Mouse (Mus musculus) intestine, postnatal 0 days (tissue): ENCODE results near the gene Stac2. TPM values are rescaled to one million over a fixed set of nuclear protein-coding genes. Genes with fewer than 3 reads are reported as not detected.
A peak's percentile ranks its signal among the peaks of the same experiment; 100 is the strongest.

Experiments
- ATAC-seq: fragments of 200-750 bp; cut with Nextera tagmentation; 2 replicates; pipeline ENCODE4 v1.8.0; 2017; ENCODE audit warnings: mild to moderate bottlenecking, moderate TSS enrichment, moderate library complexity
- H3K27ac ChIP-seq: fragments of 300-500 bp; sonication (generic); 2 replicates; pipeline ENCODE4 v1.5.1; 2014; ENCODE audit warnings: mild to moderate bottlenecking, low read depth, low read length, moderate library complexity
- H3K27me3 ChIP-seq: fragments of 300-500 bp; sonication (generic); replicated peaks from 2 replicates; pipeline ENCODE4 v1.6.1; 2014; ENCODE audit warnings: low read length, mixed read lengths; ENCODE audit not compliant: control insufficient read depth, insufficient read depth
- H3K36me3 ChIP-seq: fragments of 300-500 bp; sonication (generic); 2 replicates; pipeline ENCODE4 v1.6.1; 2014; ENCODE audit warnings: mild to moderate bottlenecking, moderate library complexity; ENCODE audit not compliant: control insufficient read depth, insufficient read depth
- H3K4me1 ChIP-seq: fragments of 300-500 bp; sonication (generic); replicated peaks from 2 replicates; pipeline ENCODE4 v1.6.1; 2014; ENCODE audit warnings: antibody characterized with exemption, low read length, mixed read lengths; ENCODE audit not compliant: control insufficient read depth, insufficient read depth
- H3K4me2 ChIP-seq: fragments of 300-500 bp; sonication (generic); replicated peaks from 2 replicates; pipeline ENCODE4 v1.6.1; 2014; ENCODE audit warnings: low read depth, mild to moderate bottlenecking, moderate library complexity
- H3K4me3 ChIP-seq: fragments of 300-500 bp; sonication (generic); 2 replicates; pipeline ENCODE4 v1.5.1; 2014; ENCODE audit warnings: low read depth, low read length
- H3K9ac ChIP-seq: fragments of 300-500 bp; sonication (generic); 2 replicates; pipeline ENCODE4 v1.6.1; 2014; ENCODE audit warnings: mild to moderate bottlenecking, low read depth, low read length
- H3K9me3 ChIP-seq: fragments of 300-500 bp; sonication (generic); 2 replicates; pipeline ENCODE4 v1.6.1; 2016; ENCODE audit warnings: mixed run types; ENCODE audit not compliant: control insufficient read depth
- CTCF ChIP-seq: sonication (generic); IDR thresholded peaks from 2 replicates; pipeline ENCODE4 v1.5.1; 2016; ENCODE audit warnings: low read depth, mild to moderate bottlenecking, control low read depth, antibody characterized with exemption, moderate library complexity
- WGBS: fragments of 180-500 bp; shearing (Covaris S2); extraction: QIAGEN DNeasy Blood & Tissue Kit; methylation state at CpG from one replicate; pipeline ENCODE4 v1.1.7; 2014; 5-methylcytosine and 5-hydroxymethylcytosine counted together
- polyA plus RNA-seq: library from polyadenylated mRNA; unstranded; fragments of >200 nt; fragmentation: Nextera tagmentation; extraction: Ambion mirVana; gene quantifications from 2 replicates; pipeline ENCODE4 v1.2.1, GENCODE M21; 2015

The Stac2 gene
- polyA plus RNA-seq, 1 experiment from 2014 or later: 0.13 TPM

DNA sequence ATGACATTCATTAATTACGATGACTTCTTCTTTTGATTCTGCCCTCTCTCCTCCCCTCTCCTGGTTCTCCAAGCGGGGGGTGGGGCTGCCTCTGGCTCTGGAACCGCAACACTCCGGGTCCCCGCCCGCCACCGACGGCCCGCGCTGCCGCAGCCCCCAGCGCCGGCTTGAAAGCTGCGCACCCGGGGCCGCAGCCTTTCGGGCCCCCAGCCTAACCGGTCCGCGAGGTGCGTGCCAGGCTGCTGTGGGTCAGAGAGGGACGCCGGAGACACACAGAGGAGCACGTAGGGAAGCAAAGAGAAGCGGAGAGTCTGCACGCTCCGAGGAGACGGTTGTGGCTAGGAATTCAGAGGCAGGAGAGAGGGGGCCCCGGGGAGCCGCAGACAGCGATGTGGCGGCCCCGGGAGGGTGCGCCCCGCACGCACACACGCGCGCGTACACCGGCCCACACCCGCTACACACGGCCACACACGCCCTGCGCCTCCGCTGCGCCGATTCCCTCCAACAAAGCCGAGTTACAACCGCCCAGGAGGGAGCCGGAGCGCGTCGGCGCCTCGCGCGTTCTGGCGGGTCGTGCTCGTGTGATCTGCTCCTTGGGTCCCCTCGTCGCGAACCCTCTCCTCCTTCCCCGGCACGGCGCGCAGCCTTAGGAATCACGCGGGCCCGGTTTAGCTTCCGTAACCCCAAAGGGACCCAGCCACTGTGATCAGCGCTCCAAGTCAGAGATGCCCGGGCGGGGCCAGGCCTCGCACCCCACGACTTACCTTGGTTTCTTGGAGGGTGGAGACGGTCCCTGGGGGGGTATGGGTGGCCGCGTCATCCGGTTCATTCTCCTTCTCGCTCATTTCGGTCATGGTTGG is 903 bp downstream of the Stac2 start:
- Histone ChIP-seq H3K27ac (no peak overlapping the region), H3K27me3 (peaks cover 50% of the 10 kb centered on the region), H3K4me2 (peak overlapping the region; percentile 75), H3K36me3 (no peaks in the 10 kb centered on the region), H3K4me3 (peak overlapping the region; percentile 42), H3K9me3 (no peaks in the 10 kb centered on the region), H3K4me1 (no peaks in the 10 kb centered on the region), H3K9ac (0 out of 2 replicates have a peak overlapping the region, but pooled peaks have one; percentile 7)
- no peak for TF ChIP-seq CTCF
- no peak for ATAC-seq
- WGBS: under 1% methylated on average over 83 of the region's 83 CpGs

DNA sequence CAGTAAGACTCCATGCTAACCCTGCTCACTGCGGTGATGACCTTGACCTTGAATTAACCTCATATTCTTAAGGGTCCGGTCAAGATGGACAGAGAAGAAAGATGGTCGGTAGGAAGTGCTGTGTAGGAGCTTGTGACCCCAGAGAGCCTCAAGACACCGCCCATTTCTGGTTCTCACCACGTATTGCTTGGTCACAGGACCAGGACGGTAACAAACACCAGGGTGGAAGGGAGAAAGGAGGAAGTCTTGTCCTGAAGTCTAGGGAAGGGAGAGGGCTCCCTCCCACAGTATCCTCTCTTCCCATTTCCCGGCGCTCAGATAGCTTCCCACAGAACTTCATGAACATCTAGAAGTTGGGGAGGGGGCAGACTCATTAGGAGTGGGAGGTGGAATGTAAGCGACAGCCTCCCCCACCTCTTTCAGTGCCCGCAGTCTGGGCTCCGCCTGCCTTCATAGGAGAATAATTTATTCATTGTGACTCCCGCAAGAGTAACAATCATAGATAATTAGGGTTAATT is 1.6 kb downstream of the Stac2 start:
- WGBS: 6% methylated on average over 12 of the region's 12 CpGs
- Histone ChIP-seq H3K4me1 (no peaks in the 10 kb centered on the region), H3K36me3 (no peaks in the 10 kb centered on the region), H3K27me3 (peaks cover 44% of the 10 kb centered on the region), H3K27ac (no peak overlapping the region), H3K4me3 (peak overlapping the region; percentile 42), H3K4me2 (peak overlapping the region; percentile 75; the same call in 1 of the 2 replicates), H3K9me3 (no peaks in the 10 kb centered on the region), H3K9ac (no peak overlapping the region)
- no peak for ATAC-seq
- no peak for TF ChIP-seq CTCF

DNA sequence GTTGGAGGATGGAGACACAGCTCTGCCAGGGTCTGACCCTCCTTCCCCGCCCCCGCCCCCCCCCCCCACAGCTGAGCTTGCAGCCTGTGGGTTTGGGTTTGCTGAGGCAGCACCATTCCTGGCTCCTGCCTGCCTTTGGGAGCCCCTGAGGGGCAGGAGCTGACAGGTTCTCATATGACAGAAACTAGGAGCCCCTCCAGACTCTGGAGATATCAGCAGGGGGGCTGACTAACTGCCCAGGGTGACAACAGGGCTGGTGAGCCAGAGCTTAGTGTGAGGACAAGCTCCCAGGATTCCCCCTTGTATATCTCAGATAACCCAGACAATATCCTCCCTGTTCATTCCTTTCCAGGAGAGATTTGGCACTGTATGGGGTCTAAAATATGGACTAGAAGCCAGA is 2.3 kb downstream of the Stac2 start:
- Histone ChIP-seq H3K27me3 (peaks cover 44% of the 10 kb centered on the region), H3K4me1 (no peaks in the 10 kb centered on the region), H3K36me3 (no peaks in the 10 kb centered on the region), H3K4me2 (no peak overlapping the region), H3K4me3 (no peak overlapping the region), H3K9ac (no peak overlapping the region), H3K27ac (no peak overlapping the region), H3K9me3 (no peaks in the 10 kb centered on the region)
- 40% methylated on average over 1 of the region's 2 CpGs for WGBS
- TF ChIP-seq CTCF: no peak
- ATAC-seq: no peak

DNA sequence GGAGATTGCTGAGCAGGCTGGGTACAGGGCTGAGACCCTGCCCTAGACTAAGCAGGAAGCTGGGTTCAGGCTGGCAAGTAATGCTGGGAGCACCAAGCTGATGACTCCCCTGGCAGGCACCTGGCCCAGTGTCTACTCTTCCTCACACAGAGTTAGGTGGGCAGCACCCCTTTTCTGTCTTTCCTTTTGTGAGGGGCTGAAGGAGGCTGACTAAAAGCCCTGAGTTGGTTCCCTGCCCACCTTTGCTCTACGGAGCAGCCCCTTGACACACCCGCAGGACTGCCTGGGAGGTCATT is 2.8 kb downstream of the Stac2 start:
- no peaks in the 10 kb centered on the region for H3K36me3 ChIP-seq
- H3K27ac ChIP-seq: no peak overlapping the region
- peaks cover 44% of the 10 kb centered on the region for H3K27me3 ChIP-seq
- H3K4me2 ChIP-seq: no peak overlapping the region
- no peaks in the 10 kb centered on the region for H3K9me3 ChIP-seq
- no peak for TF ChIP-seq CTCF
- H3K4me3 ChIP-seq: no peak overlapping the region
- no peaks in the 10 kb centered on the region for H3K4me1 ChIP-seq
- ATAC-seq: no peak
- WGBS: 31% methylated on average over 2 of the region's 2 CpGs
- H3K9ac ChIP-seq: no peak overlapping the region

DNA sequence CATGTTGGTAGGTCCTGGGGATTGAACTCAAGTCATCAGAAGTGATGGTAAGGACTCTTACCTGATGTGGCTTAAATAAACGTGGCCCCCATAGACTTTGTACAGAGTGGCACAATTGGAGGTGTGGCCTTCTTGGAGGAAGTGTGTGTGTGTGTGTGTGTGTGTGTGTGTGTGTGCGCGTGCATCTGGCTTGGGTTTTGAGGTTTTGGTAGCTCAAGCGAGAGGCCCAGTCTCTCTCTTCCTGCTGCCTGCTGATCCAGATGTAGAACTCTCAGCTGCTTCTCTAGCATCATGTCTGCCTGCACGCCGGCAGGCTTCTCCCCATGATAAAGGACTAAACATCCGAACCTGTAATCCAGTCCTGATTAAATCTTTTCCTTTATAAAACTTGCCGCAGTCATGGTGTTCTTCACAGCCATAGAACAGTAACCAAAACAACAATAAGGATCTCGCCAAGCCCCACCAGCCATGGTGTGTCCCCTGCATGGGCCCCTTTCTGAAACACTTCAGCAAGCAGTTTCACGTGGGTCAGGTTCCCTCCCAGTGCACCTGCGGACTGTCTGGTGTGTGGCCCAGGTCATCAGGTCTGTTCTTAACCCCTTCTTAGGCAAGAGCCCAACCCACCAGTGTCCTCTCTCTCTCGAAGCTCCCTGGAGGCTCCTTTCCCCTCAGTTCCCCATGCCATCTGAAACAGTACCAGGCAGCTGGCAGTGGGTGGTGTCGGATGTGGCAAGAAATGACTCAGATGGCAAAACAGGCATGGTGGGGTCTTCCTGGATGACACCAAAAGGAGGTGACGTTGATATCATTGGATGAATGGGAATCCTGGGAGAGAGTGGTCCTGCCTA is 3.4 kb downstream of the Stac2 start:
- Histone ChIP-seq H3K9me3 (no peaks in the 10 kb centered on the region), H3K9ac (no peak overlapping the region), H3K27ac (no peak overlapping the region), H3K4me3 (no peak overlapping the region), H3K27me3 (peaks cover 44% of the 10 kb centered on the region), H3K4me2 (no peak overlapping the region), H3K4me1 (no peaks in the 10 kb centered on the region), H3K36me3 (no peaks in the 10 kb centered on the region)
- TF ChIP-seq CTCF: no peak
- ATAC-seq: no peak
- 60% methylated on average over 14 of the region's 14 CpGs for WGBS

DNA sequence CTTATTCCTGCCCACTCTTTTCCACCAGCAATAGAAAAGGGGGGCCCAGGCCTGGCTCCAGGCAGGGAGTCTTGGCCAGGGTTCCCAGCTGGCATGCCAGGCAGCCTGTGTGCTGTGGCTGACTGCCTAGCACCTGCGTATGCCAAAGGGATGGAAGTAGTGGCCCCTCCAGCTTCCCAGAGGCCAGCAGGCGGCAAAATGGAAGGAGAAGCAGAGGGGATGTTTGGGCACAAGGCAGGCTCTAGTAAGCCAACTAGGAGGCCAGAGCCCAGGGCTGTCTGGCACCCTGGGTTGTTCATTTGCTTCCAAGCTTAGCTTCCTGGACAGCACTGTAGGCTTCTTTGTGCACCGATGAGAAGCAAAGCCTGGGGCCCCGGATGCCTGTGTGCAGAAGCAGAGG is 5.5 kb downstream of the Stac2 start:
- ATAC-seq: no peak
- H3K4me3 ChIP-seq: no peak overlapping the region
- WGBS: 73% methylated on average over 4 of the region's 4 CpGs
- no peak overlapping the region for H3K27ac ChIP-seq
- H3K27me3 ChIP-seq: peaks cover 29% of the 10 kb centered on the region
- H3K9ac ChIP-seq: no peak overlapping the region
- H3K4me2 ChIP-seq: no peak overlapping the region
- H3K36me3 ChIP-seq: no peaks in the 10 kb centered on the region
- no peaks in the 10 kb centered on the region for H3K9me3 ChIP-seq
- no peaks in the 10 kb centered on the region for H3K4me1 ChIP-seq
- no peak for TF ChIP-seq CTCF
